Mouse (Mus musculus): Measurements from ENCODE around the gene Cacna1s.

DNA sequence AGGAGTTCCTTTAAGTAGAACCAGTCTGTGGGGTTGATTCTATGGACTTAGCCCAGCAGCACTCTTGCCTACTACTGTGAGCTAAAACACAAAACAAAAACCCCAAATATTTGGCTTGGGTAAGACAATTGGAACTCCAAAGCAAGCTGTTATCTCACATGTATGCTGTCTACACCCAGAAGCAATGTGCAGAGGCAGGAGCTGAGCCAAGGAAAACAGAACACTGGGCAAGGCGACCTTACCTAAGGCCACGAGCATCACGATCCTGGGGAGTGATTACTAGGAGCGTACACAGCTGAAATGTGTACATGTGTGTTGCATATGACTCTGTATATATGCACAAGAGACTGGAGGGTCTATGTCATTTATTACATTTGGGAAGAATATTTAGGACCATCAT, 39.0 kb upstream of the Cacna1s start:
- TF ChIP-seq CTCF (IDR thresholded peaks at IDR 0.05; ENCODE audit: insufficient read depth, low read depth, low read length) = no peak
- no peak for TF ChIP-seq POLR2A (IDR thresholded peaks at IDR 0.05; ENCODE audit: insufficient read depth, low read depth, low read length)
